Mouse (Mus musculus) liver, embryonic 14.5 days (tissue): ENCODE results near the gene Ube2s. TPM values are rescaled to one million over a fixed set of nuclear protein-coding genes. Genes with fewer than 3 reads are reported as not detected.
"Not testable (repeated sequence)": the region's sequence is repeated elsewhere in the genome, so short reads cannot be mapped to it uniquely, and the experiment has no call there.

Experiments
- ATAC-seq: fragments of 200-750 bp; cut with Nextera tagmentation; 2 replicates; pipeline ENCODE4 v1.8.0; 2017; ENCODE audit warnings: moderate number of reproducible peaks, mild to moderate bottlenecking, moderate library complexity; ENCODE audit not compliant: insufficient read depth
- DNase-seq, 3 experiments: peaks; one replicate each; pipeline ENCODE4 v3.0.0-alpha.2; 2012 to 2013; ENCODE audit warnings: low read depth in 3 of 3, low spot score in 3 of 3
- H3K27ac ChIP-seq: fragments of 300-500 bp; sonication (generic); 2 replicates; pipeline ENCODE4 v1.5.1; 2014; ENCODE audit warnings: moderate library complexity, mild to moderate bottlenecking, control low read depth, inconsistent platforms
- H3K27me3 ChIP-seq: fragments of 300-500 bp; sonication (generic); 2 replicates; pipeline ENCODE4 v1.6.1; 2014; ENCODE audit warnings: mild to moderate bottlenecking, low read length, moderate library complexity; ENCODE audit not compliant: control insufficient read depth, insufficient read depth
- H3K36me3 ChIP-seq: fragments of 300-500 bp; sonication (generic); replicated peaks from 2 replicates; pipeline ENCODE4 v1.6.1; 2014; ENCODE audit warnings: low read depth; ENCODE audit not compliant: control insufficient read depth, insufficient read depth
- H3K4me1 ChIP-seq, 2 experiments: fragments of 200-500 bp in 1 of 2; fragments of 300-500 bp in 1 of 2; sonication (generic) in 1 of 2; replicated peaks; 2 replicates each; pipeline ENCODE4 v1.6.1; 2012 to 2014; ENCODE audit warnings: antibody characterized with exemption in 1 of 2, inconsistent platforms in 1 of 2, low read length in 1 of 2; ENCODE audit not compliant: control insufficient read depth in 2 of 2, insufficient read depth in 2 of 2
- H3K4me2 ChIP-seq: fragments of 300-500 bp; sonication (generic); 2 replicates; pipeline ENCODE4 v1.6.1; 2014; ENCODE audit warnings: low read depth, mild to moderate bottlenecking, control low read depth, moderate library complexity
- H3K4me3 ChIP-seq, 2 experiments: fragments of 200-500 bp in 1 of 2; fragments of 300-500 bp in 1 of 2; sonication (generic) in 1 of 2; 2 replicates each; pipeline ENCODE4 v1.5.1; 2012 to 2014; ENCODE audit warnings: low read depth in 2 of 2, low read length in 2 of 2, mild to moderate bottlenecking in 2 of 2, control low read depth in 1 of 2, inconsistent platforms in 1 of 2, moderate library complexity in 1 of 2; ENCODE audit not compliant: insufficient read depth in 1 of 2
- H3K9ac ChIP-seq: fragments of 300-500 bp; sonication (generic); replicated peaks from 2 replicates; pipeline ENCODE4 v1.6.1; 2014; ENCODE audit warnings: mild to moderate bottlenecking, control low read depth, moderate library complexity
- H3K9me3 ChIP-seq: fragments of 300-500 bp; sonication (generic); 2 replicates; pipeline ENCODE4 v1.6.1; 2016; ENCODE audit warnings: low read length, mixed read lengths; ENCODE audit not compliant: control insufficient read depth
- CTCF ChIP-seq: IDR thresholded peaks from 2 replicates; pipeline ENCODE4 v1.5.1; 2016; ENCODE audit warnings: antibody characterized with exemption, low read depth, control low read depth
- EP300 ChIP-seq: IDR thresholded peaks from 2 replicates; pipeline ENCODE4 v1.6.1; 2016; ENCODE audit warnings: antibody characterized with exemption, low read depth
- WGBS: fragments of 180-500 bp; shearing (Covaris S2); extraction: QIAGEN DNeasy Blood & Tissue Kit; methylation state at CpG from one replicate; pipeline ENCODE4 v1.1.7; 2014; ENCODE audit not compliant: insufficient replicate concordance; 5-methylcytosine and 5-hydroxymethylcytosine counted together
- polyA plus RNA-seq, 2 experiments: library from polyadenylated mRNA; depleted of rRNA in 1 of 2; stranded (reverse) in 1 of 2; unstranded in 1 of 2; fragments of >200 nt; fragmentation: Nextera tagmentation in 1 of 2; extraction: Ambion mirVana in 1 of 2; gene quantifications; 2 replicates each; pipeline versions ENCODE4 v1.2.1 to v1.2.3; 2012 to 2014

The Ube2s gene
- polyA plus RNA-seq, 2 experiments: 265 to 295 TPM

DNA sequence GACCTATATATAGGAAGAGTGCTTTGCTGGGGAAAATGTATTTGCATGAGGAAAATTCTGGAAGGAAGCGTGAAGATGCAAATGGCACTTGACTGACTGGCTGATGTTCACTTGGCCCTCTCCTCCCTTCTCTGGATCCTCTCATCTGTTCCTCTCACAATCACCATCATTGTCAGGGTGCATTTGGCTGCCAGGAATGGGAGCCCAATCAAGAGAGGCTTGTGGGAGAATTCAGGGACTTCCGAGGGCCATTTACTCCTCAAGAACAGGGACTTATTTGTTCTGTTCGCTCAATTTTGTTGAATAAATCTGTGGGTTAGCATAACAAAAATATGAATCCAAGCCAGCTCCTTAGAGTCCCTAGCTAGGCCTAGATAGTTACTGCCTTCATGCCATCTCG is 9.3 kb upstream of the Ube2s start:
- no peak for ATAC-seq
- no peak for DNase-seq
- no peak overlapping the region for H3K4me2 ChIP-seq
- H3K36me3 ChIP-seq: no peaks in the 10 kb centered on the region
- H3K4me1 ChIP-seq: no peaks in the 10 kb centered on the region
- TF ChIP-seq CTCF (no peak), EP300 (no peak)
- H3K4me3 ChIP-seq: no peak overlapping the region
- H3K9me3 ChIP-seq: no peaks in the 10 kb centered on the region
- H3K27ac ChIP-seq: no peak overlapping the region
- no peak overlapping the region for H3K9ac ChIP-seq
- H3K27me3 ChIP-seq: no peaks in the 10 kb centered on the region
- WGBS: 63% methylated on average over 4 of the region's 4 CpGs

DNA sequence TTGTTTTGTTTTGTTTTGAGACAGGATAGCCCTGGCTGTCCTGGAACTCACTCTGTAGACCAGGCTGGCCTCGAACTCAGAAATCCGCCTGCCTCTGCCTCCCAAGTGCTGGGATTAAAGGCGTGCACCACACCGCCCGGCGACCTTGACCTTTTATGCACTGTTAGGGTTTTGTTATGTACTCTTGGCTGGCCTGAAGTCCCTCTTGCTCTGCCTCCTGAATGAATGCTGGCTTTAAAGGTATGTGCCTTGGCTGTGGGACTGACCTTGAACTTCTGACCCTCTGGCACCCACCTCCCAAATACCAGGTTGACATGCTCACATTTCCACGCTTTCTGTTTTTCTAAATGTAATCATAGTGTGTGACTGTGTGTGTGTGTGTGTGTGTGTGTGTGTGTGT is 8.5 kb upstream of the Ube2s start:
- H3K9ac ChIP-seq, H3K27ac ChIP-seq, DNase-seq, H3K4me3 ChIP-seq, H3K27me3 ChIP-seq, H3K36me3 ChIP-seq, H3K4me2 ChIP-seq, H3K9me3 ChIP-seq, ATAC-seq, H3K4me1 ChIP-seq: not testable (repeated sequence)
- WGBS: 75% methylated on average over 7 of the region's 7 CpGs

GRCm38 (mm10) chr7:4816559-4816958 is 4.2 kb upstream of the Ube2s start:
- Histone ChIP-seq H3K4me3 (no peak overlapping the region), H3K9ac (no peak overlapping the region; the same call in 1 of the 2 replicates), H3K4me1 (peaks cover 6 to 7% of the 10 kb centered on the region in 2 experiments), H3K4me2 (no peak overlapping the region), H3K27ac (no peak overlapping the region), H3K9me3 (no peaks in the 10 kb centered on the region), H3K27me3 (no peaks in the 10 kb centered on the region), H3K36me3 (no peaks in the 10 kb centered on the region)
- DNase-seq (no peak), ATAC-seq (no peak)
- TF ChIP-seq CTCF (no peak), EP300 (no peak)

- WGBS: 13% methylated on average over 8 of the region's 8 CpGs
- peak overlapping the region; percentile 81 for H3K9ac ChIP-seq
- H3K27ac ChIP-seq: peak overlapping the region; percentile 82
- ATAC-seq (no peak), DNase-seq (no peak)
- no peaks in the 10 kb centered on the region for H3K27me3 ChIP-seq
- peaks cover 26 to 27% of the 10 kb centered on the region in 2 experiments for H3K4me1 ChIP-seq
- H3K9me3 ChIP-seq: no peaks in the 10 kb centered on the region
- peak overlapping the region; percentile 100 for H3K4me3 ChIP-seq
- peak overlapping the region; percentile 77 for H3K4me2 ChIP-seq
- TF ChIP-seq CTCF (no peak), EP300 (no peak)
- H3K36me3 ChIP-seq: peaks cover 31% of the 10 kb centered on the region
Observed at GRCm38 (mm10) chr7:4813105-4813791, 858 bp upstream of the Ube2s start.

- ATAC-seq (peak; percentile 9; the same call in 1 of the 2 replicates), DNase-seq (no peak)
- Histone ChIP-seq H3K36me3 (peaks cover 42% of the 10 kb centered on the region), H3K27me3 (no peaks in the 10 kb centered on the region), H3K4me1 (peaks cover 35 to 36% of the 10 kb centered on the region in 2 experiments), H3K9ac (peak overlapping the region; percentile 95), H3K27ac (peak overlapping the region; percentile 82), H3K4me2 (peak overlapping the region; percentile 98), H3K4me3 (peak overlapping the region; percentile 100), H3K9me3 (no peaks in the 10 kb centered on the region)
- TF ChIP-seq EP300 (no peak), CTCF (no peak)
- WGBS: under 1% methylated on average over 23 of the region's 36 CpGs
Observed at GRCm38 (mm10) chr7:4811842-4812302, 518 bp downstream of the Ube2s start.

DNA sequence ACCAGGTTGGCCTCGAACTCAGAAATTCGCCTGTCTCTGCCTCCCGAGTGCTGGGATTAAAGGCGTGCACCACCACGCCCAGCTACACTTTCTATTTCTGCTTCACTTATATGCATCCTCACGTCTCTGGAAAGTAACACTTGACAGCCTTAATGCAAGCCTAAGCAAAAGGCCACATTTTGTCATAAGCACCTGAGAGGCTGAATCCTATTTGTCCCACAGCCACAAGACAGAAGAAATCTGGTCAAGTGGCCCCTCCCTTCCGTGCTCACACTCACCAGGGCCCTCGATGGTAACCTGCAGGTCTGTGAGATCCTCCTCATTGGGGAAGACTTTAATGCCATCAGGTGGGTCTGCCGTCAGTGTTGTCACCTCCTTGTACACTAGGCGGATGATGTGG is 1.3 kb downstream of the Ube2s start:
- not testable (repeated sequence) for H3K27me3 ChIP-seq, ATAC-seq, DNase-seq, H3K9me3 ChIP-seq
- Histone ChIP-seq H3K4me3 (peak overlapping the region; percentile 100), H3K9ac (peak overlapping the region; percentile 95), H3K36me3 (peaks cover 49% of the 10 kb centered on the region), H3K27ac (peak overlapping the region; percentile 82), H3K4me2 (peak overlapping the region; percentile 98), H3K4me1 (peaks cover 39 to 40% of the 10 kb centered on the region in 2 experiments)
- 11% methylated on average over 10 of the region's 10 CpGs for WGBS
